30 mouse cellular contexts compared by ENCODE assay signal in genomic region chr15:85560830-85561229, GRCm38 (mm10). TPM values are rescaled to one million over a fixed set of nuclear protein-coding genes. Genes with fewer than 3 reads are reported as not detected.
"Had no signal": no experiment of that assay in that cellular context is flagged by ENCODE, and none has a peak within 500 bp of the region (broad histone marks: within the 10 kb centered on the region; RNA-seq: fewer than 3 reads in every experiment).

No protein-coding gene starts in this region.

- H3K4me2 ChIP-seq: limb, embryonic 13.5 days; liver, embryonic 12.5 days; liver, embryonic 15.5 days; lung, embryonic 15.5 days; midbrain, embryonic 12.5 days; midbrain, embryonic 15.5 days; neural tube, embryonic 12.5 days; neural tube, embryonic 15.5 days had no signal

- H3K4me3 ChIP-seq: limb, embryonic 10.5 days; limb, embryonic 13.5 days; liver, embryonic 12.5 days; liver, embryonic 15.5 days; lung, embryonic 15.5 days; midbrain, embryonic 12.5 days; midbrain, embryonic 15.5 days; neural tube, embryonic 12.5 days; neural tube, embryonic 15.5 days had no signal

- H3K4me1 ChIP-seq: limb, embryonic 10.5 days; liver, embryonic 12.5 days; liver, embryonic 15.5 days; midbrain, embryonic 15.5 days had no signal

- H3K27me3 ChIP-seq: liver, embryonic 15.5 days; lung, embryonic 15.5 days; midbrain, embryonic 15.5 days; neural tube, embryonic 12.5 days; neural tube, embryonic 15.5 days had no signal

- DNase-seq: kidney, adult 9 months; kidney, postnatal 14 days; kidney, postnatal 4 days; layer of hippocampus, adult 9-11 months; liver; lung, adult 18-20 months; lung, postnatal 4 days; right cerebral cortex, adult 18-20 months; right cerebral cortex, postnatal 14 days; right cerebral cortex, postnatal 4 days; thymus, adult 2 months; thymus, postnatal 14 days; thymus, postnatal 4 days had no signal

- H3K9ac ChIP-seq: limb, embryonic 13.5 days; liver, embryonic 12.5 days; liver, embryonic 15.5 days; lung, embryonic 15.5 days; midbrain, embryonic 12.5 days; midbrain, embryonic 15.5 days; neural tube, embryonic 12.5 days; neural tube, embryonic 15.5 days had no signal

- ATAC-seq: liver, embryonic 12.5 days; midbrain, embryonic 15.5 days had no signal

- H3K27ac ChIP-seq: limb, embryonic 10.5 days; limb, embryonic 13.5 days; liver, embryonic 12.5 days; liver, embryonic 15.5 days; lung, embryonic 15.5 days; midbrain, embryonic 12.5 days; midbrain, embryonic 15.5 days; neural tube, embryonic 12.5 days; neural tube, embryonic 15.5 days; stomach, postnatal 0 days had no signal

- H3K36me3 ChIP-seq: limb, embryonic 10.5 days; limb, embryonic 13.5 days; liver, embryonic 12.5 days; liver, embryonic 15.5 days; lung, embryonic 15.5 days; midbrain, embryonic 15.5 days; neural tube, embryonic 15.5 days had no signal

- H3K9me3 ChIP-seq: limb, embryonic 10.5 days; liver, embryonic 12.5 days; liver, embryonic 15.5 days; lung, embryonic 15.5 days; midbrain, embryonic 12.5 days; midbrain, embryonic 15.5 days; neural tube, embryonic 12.5 days had no signal

RNA-seq across cellular contexts. Expression of gene Wnt7b, which starts 21.4 kb away (rescaled TPM):
- total RNA-seq: megakaryocyte progenitor cell, adult 5-6 weeks had no signal

RNA-seq across cellular contexts. Expression of gene 7530416G11Rik, which starts 57.8 kb away (rescaled TPM):
- total RNA-seq: layer of hippocampus, adult 18-20 months; layer of hippocampus, postnatal 25 days; left cerebral cortex, adult 18-20 months; left cerebral cortex, postnatal 25 days; megakaryocyte progenitor cell, adult 5-6 weeks had no signal
- polyA plus RNA-seq: kidney, embryonic 16.5 days; limb, embryonic 10.5 days; limb, embryonic 13.5 days; liver, embryonic 12.5 days; liver, embryonic 15.5 days; lung, embryonic 15.5 days; midbrain, embryonic 12.5 days; midbrain, embryonic 15.5 days; neural tube, embryonic 12.5 days; neural tube, embryonic 15.5 days; stomach, embryonic 14.5 days; stomach, postnatal 0 days; thymus, adult 2 months had no signal
